Mouse (Mus musculus) heart, adult 2 months (tissue): ENCODE data around the gene Mogs. TPM values are rescaled to one million over a fixed set of nuclear protein-coding genes. Genes with fewer than 3 reads are reported as not detected.

ENCODE experiments used
- DNase-seq, 2 experiments: peaks; one replicate each; pipeline ENCODE4 v3.0.0; 2021
- H3K27ac ChIP-seq: fragments of 200-600 bp; 2 replicates; pipeline ENCODE4 v1.8.1; 2022
- H3K27me3 ChIP-seq: fragments of 200-500 bp; 2 replicates; pipeline ENCODE4 v1.6.1; 2012; ENCODE audit warnings: mild to moderate bottlenecking, low read length, inconsistent platforms, mixed read lengths; ENCODE audit not compliant: control insufficient read depth, insufficient read depth
- H3K36me3 ChIP-seq: fragments of 200-500 bp; 2 replicates; pipeline ENCODE4 v1.6.1; 2012; ENCODE audit warnings: low read length, inconsistent platforms; ENCODE audit not compliant: control insufficient read depth, insufficient read depth
- H3K4me1 ChIP-seq: fragments of 200-500 bp; 2 replicates; pipeline ENCODE4 v1.6.1; 2011; ENCODE audit warnings: low read length; ENCODE audit not compliant: control insufficient read depth, insufficient read depth
- H3K4me3 ChIP-seq: fragments of 200-600 bp; 2 replicates; pipeline ENCODE4 v1.8.1; 2022
- H3K79me2 ChIP-seq: fragments of 200-500 bp; replicated peaks from 2 replicates; pipeline ENCODE4 v1.6.1; 2012; ENCODE audit warnings: mild to moderate bottlenecking, inconsistent platforms, low read length, moderate library complexity, mixed read lengths; ENCODE audit not compliant: control insufficient read depth, insufficient read depth
- H3K9ac ChIP-seq: fragments of 200-500 bp; 2 replicates; pipeline ENCODE4 v1.6.1; 2012; ENCODE audit warnings: low read depth, mild to moderate bottlenecking, control low read depth, inconsistent platforms, low read length, mixed read lengths
- CTCF ChIP-seq: fragments of 200-600 bp; IDR thresholded peaks from 2 replicates; pipeline ENCODE4 v1.8.1; 2022; ENCODE audit warnings: antibody characterized with exemption, mild to moderate bottlenecking, moderate library complexity
- EP300 ChIP-seq: fragments of 200-500 bp; IDR thresholded peaks from 2 replicates; pipeline ENCODE4 v1.6.1; 2011; ENCODE audit warnings: low read depth, low read length, control low read depth; ENCODE audit not compliant: insufficient read depth
- POLR2A ChIP-seq: fragments of 200-500 bp; IDR thresholded peaks from 2 replicates; pipeline ENCODE4 v1.6.1; 2011; ENCODE audit warnings: mild to moderate bottlenecking, low read depth, low read length, control low read depth; ENCODE audit not compliant: insufficient read depth
- WGBS: fragments of 180-500 bp; shearing (Covaris S2); methylation state at CpG from one replicate; pipeline ENCODE4 v1.1.7; 2018; 5-methylcytosine and 5-hydroxymethylcytosine counted together
- intact Hi-C: fragments of 180-260 bp; cut with DNase I; formaldehyde crosslinking; loops from one replicate; pipeline ENCODE4 v1.15.1; 2025
- polyA plus RNA-seq: library from polyadenylated mRNA; depleted of rRNA; stranded (reverse); fragments of >200 nt; gene quantifications from 2 replicates; pipeline ENCODE4 v1.2.3, GENCODE M21; 2012
- total RNA-seq, 2 experiments: library from RNA; stranded (reverse); gene quantifications; 2 replicates each; pipeline ENCODE4 v1.2.3; 2021

The Mogs gene
- total and polyA plus RNA-seq, 3 experiments = 7.2 to 13.9 (median 9.9) TPM

DNA sequence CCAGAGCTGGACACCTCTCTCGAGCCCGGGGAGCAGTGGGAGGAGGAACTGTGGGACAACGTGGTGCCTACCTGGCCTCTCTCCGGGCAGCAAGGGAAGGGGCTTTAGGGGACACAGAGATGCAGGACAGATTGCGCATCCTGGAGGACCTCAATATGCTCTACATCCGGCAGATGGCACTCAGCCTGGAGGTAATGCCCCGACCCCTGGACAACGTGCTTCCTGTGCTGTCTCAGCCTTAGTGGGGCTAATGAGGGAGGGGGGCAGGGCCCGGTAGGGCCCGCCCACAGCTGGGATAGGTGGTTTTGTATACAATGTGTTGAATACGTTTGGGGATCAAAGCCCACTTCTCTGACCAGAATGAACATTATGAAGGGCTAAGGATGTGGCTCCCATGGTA lies 22.8 kb downstream of the Mogs start:
- peak in 1 of 2 experiments; percentile 43 for DNase-seq
- H3K4me3 ChIP-seq = peak overlapping the region; percentile 63
- H3K4me1 ChIP-seq = peaks cover 7% of the 10 kb centered on the region; the same call in 1 of the 2 replicates
- H3K36me3 ChIP-seq = no peaks in the 10 kb centered on the region
- WGBS = 5% methylated on average over 11 of the region's 11 CpGs
- no peaks in the 10 kb centered on the region for H3K79me2 ChIP-seq
- H3K9ac ChIP-seq = peak overlapping the region; percentile 79
- peak overlapping the region; percentile 89 for H3K27ac ChIP-seq
- no peak for TF ChIP-seq POLR2A
- TF ChIP-seq EP300 = no peak
- TF ChIP-seq CTCF = no peak
- intact Hi-C loops = no loop called here
- H3K27me3 ChIP-seq = no peaks in the 10 kb centered on the region

DNA sequence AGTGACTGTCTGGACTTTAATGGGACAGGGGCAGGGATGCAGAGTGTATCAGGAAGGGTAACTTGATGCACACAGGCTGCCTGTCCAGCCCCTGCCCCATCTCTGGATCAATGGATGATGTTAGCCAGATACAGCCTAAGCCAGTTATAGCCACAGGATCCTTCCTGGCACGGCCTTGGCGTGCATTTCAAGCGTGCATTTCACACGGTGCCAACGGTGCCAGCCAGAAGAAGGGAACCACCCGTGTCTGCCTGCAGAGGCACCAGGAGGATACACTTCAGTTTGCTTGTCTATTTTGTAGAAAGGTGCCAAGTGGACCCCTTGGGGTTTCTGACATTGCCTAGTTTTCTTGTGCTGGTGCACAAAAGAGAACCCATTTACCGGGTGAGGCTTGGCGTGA lies 24.7 kb downstream of the Mogs start:
- H3K9ac ChIP-seq = no peak overlapping the region
- H3K27ac ChIP-seq = no peak overlapping the region
- TF ChIP-seq EP300 (no peak), POLR2A (no peak), CTCF (no peak)
- no peaks in the 10 kb centered on the region for H3K27me3 ChIP-seq
- WGBS = 86% methylated on average over 8 of the region's 8 CpGs
- H3K79me2 ChIP-seq = no peaks in the 10 kb centered on the region
- H3K36me3 ChIP-seq = no peaks in the 10 kb centered on the region
- intact Hi-C loops = loop anchor here (2.0 kb wide), 1 partner anchor 19 kb away; no protein-coding TSS in a partner anchor
- peaks cover 7% of the 10 kb centered on the region; the same call in 1 of the 2 replicates for H3K4me1 ChIP-seq
- H3K4me3 ChIP-seq = no peak overlapping the region
- no peak for DNase-seq

DNA sequence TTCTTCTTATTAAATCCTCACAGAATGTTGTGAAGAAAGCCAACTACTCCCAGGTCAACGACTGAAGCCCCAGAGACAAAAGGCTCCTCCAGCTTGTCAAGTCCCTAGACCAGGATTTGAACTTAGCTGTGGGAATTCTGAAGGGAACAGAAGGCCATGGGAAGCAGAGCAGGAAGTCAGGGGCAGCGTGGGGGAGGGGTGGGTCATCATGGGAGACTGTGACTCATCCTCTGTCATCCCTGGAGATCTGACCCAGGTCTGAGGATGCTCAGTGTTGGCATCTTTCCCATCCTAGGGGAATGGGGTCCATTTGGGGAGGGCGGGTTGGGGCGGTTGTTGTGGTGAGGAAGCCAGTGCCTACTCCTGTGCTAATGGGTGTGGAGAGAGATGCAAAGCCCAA lies 26.3 kb downstream of the Mogs start:
- H3K27me3 ChIP-seq = no peaks in the 10 kb centered on the region
- intact Hi-C loops = loop anchor here (2.0 kb wide), 1 partner anchor 17 kb away; no protein-coding TSS in a partner anchor
- DNase-seq = no peak
- H3K27ac ChIP-seq = peak overlapping the region; percentile 49; the same call in 1 of the 2 replicates
- H3K36me3 ChIP-seq = no peaks in the 10 kb centered on the region
- peaks cover 2% of the 10 kb centered on the region; the same call in 1 of the 2 replicates for H3K4me1 ChIP-seq
- H3K4me3 ChIP-seq = peak overlapping the region; percentile 47; the same call in 1 of the 2 replicates
- no peak overlapping the region for H3K9ac ChIP-seq
- TF ChIP-seq EP300 (no peak), CTCF (no peak), POLR2A (0 out of 2 replicates have a peak, but pooled peaks have one; percentile 16)
- no peaks in the 10 kb centered on the region for H3K79me2 ChIP-seq
- WGBS = 40% methylated on average over 4 of the region's 4 CpGs

DNA sequence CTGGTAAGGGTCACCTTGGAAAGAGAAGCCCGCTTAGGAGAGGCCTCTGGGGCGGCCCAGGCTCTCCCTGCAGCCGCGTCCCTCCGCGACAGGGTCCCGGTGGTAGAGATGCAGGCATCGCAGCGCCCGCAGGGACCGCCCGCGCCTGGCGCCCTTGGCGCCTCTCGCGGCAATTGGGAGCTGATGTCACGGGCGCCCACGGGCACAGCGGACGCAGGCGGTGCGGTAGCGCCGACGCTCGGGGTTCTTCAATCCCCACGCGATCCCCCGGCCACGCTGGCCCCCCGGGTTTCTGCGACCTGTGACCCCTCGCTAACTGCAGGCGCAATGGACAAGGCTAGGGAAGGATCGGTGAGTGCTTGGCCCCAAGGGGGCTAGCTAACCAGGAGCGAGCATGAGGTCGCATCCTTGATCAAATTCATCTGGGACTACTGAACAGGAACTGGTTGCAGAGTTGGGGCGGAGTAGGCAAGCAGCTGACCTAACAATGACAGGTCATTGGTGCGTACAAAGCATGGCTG lies 27.0 kb downstream of the Mogs start:
- 6% methylated on average over 41 of the region's 41 CpGs for WGBS

DNA sequence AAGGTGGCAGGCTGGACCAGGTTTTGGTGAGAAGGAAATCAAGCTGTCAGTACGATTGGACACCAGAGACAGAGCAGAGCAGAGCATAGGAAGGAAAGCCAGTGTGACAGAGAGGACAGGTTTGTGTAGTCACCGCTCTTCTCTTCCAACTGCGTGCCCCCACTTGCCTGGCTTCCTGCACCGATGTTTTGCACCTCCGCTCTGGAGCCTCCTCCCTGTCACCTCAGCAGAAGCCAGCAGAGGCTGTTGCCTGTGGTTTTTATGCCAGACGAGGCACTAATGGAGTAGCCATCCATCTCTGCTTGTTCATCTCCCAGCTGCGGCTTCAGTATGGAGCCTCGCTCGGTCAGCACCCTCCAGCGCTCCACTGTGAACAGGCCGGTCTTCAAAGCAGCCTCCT lies 27.6 kb downstream of the Mogs start:
- Histone ChIP-seq H3K4me3 (no peak overlapping the region), H3K27ac (no peak overlapping the region; the same call in 1 of the 2 replicates), H3K9ac (no peak overlapping the region), H3K79me2 (no peaks in the 10 kb centered on the region), H3K27me3 (no peaks in the 10 kb centered on the region), H3K4me1 (peaks cover 2% of the 10 kb centered on the region; the same call in 1 of the 2 replicates), H3K36me3 (no peaks in the 10 kb centered on the region)
- TF ChIP-seq EP300 = no peak
- no peak for TF ChIP-seq POLR2A
- no peak for TF ChIP-seq CTCF
- intact Hi-C loops = no loop called here
- 77% methylated on average over 11 of the region's 11 CpGs for WGBS
- no peak for DNase-seq

More for the DNA sequence above, 27.0 kb downstream of the Mogs start:
- intact Hi-C loops = no loop called here
- Histone ChIP-seq H3K4me1 (peaks cover 2% of the 10 kb centered on the region; the same call in 1 of the 2 replicates), H3K9ac (peak overlapping the region; percentile 50; the same call in 1 of the 2 replicates), H3K27ac (peak overlapping the region; percentile 49), H3K27me3 (no peaks in the 10 kb centered on the region), H3K36me3 (no peaks in the 10 kb centered on the region), H3K4me3 (peak overlapping the region; percentile 47), H3K79me2 (no peaks in the 10 kb centered on the region)
- peak; percentile 38 to 50 for DNase-seq
- peak; percentile 48 for TF ChIP-seq POLR2A
- no peak for TF ChIP-seq EP300
- TF ChIP-seq CTCF = no peak

DNA sequence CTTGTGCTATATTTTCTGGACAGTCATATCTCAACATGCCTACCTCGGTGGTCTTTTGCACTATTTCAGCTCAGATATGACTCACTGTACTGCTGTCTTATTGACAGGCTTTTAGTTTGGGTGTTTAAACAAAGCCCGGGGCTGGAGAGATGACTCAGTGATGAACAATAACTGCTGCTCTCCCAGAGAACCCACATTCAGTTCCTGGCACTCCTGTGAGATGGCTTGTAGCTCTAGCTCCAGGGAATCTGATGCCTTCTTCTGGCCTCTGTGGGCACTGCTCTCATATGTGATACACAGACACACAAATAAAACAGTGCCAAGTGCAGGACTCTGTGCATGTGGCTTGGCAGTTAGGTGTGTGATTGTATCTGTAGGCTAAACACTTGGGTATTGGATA lies 29.9 kb downstream of the Mogs start:
- Histone ChIP-seq H3K4me3 (no peak overlapping the region), H3K27ac (no peak overlapping the region), H3K4me1 (0 out of 2 replicates have a peak, but pooled peaks cover 2% of the 10 kb centered on the region), H3K27me3 (no peaks in the 10 kb centered on the region), H3K9ac (no peak overlapping the region), H3K79me2 (no peaks in the 10 kb centered on the region), H3K36me3 (no peaks in the 10 kb centered on the region)
- 22% methylated on average over 2 of the region's 2 CpGs for WGBS
- intact Hi-C loops = no loop called here
- DNase-seq = no peak
- TF ChIP-seq POLR2A = no peak
- no peak for TF ChIP-seq CTCF
- TF ChIP-seq EP300 = no peak
